Mouse (Mus musculus) spleen, postnatal 36 days (tissue): Measurements from ENCODE around the gene Cdh13.

ENCODE experiments used
- DNase-seq, 2 experiments: peaks; one replicate each; pipeline ENCODE4 v3.0.0; 2022; ENCODE audit warnings: low spot score in 2 of 2, mixed read lengths in 1 of 2

Cdh13 gene

DNA sequence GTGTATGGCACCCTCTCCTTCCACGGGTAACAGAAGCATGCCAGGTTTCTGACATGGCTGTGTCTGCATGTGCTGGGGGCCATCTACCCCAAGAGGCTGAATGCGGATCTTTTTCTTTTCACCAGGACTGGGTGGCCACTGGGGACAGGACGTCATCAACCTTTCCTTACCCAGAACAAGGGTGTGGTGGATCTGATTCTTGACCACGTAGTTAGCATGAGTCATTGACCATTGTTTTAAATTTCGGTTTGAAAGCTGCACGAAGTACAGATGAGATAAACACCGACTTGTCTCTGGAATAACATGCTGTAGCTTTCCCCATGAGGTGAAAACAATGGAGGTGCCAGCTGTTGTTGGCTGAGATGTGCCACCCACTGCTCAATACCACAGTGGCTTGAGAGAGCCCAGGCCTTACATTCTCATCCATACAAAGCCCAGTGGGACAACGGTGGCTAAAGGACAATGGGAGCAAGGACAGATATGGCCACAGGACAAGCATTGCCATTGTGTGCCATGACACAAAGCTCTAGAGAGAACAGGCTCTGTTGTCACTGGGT lies 161.2 kb downstream of the Cdh13 start:
- DNase-seq, result no peak

DNA sequence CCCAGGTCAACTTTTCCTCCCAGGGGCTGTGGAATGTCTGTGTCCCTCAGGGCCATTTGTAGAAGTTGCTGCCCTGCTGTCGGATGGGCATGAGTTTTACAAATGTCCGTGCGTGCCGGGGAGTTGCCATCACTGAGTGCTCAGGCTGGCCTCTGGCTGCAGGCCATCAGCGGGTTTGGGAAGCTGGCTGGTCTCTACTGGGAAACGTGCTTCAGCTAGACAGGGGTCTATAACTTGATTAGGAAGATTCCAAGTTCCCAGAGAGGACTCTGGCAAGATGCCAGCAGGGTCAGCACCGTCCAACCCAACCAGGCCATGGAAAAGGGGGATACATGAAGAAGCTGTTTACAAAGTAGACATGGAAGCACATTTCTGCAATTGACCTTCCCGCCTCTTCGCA lies 163.0 kb downstream of the Cdh13 start:
- DNase-seq, result no peak

DNA sequence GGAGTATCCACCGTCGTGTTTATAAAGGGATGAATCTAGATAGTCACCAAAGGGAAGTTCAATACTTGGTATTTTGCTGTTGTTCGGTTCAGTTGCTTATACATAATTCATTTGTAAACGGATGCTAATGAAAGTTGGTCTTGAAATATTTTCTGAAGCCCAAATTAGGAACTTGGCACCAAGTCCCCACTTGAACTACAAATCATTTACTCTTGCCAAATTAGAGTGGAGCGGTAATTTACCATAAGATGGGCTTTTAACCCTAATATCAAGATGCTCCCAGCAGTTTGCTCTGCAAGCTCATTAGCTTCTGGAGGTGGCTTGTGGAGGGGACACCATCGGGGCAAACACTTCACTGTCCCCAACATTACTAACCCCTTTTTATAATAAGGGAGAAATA lies 164.5 kb downstream of the Cdh13 start:
- DNase-seq, result no peak

DNA sequence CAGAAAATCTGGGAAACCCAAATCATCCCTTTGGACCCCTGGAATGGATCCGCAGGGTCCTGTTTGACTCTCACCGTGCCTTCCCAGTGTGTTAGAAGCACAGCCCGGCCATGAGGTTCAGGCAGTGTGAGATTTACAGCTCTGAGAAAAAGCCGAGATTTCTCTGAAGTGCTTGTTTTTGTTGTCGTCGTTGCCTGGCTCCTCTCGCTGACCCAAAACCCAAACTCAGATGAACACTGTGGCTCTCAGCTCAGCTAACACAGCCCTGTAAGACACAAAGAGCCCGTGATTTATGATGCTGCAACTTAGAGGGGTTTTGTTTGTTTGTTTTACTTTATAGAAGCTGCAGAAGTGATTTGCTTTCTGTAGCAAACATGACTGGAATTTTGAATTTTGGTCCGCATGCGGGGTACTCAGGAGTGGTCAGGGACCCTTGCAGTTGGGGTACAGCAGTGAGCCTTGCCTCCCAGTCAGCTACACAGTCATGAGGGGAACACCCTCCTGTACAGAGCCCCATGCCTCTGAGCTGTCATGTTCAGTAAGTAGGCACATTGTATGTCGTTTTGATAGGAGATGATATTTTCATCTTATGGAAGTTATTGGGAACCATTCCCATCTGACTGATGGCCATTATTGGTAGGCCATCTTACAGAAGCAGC lies 169.0 kb downstream of the Cdh13 start:
- DNase-seq, result no peak

DNA sequence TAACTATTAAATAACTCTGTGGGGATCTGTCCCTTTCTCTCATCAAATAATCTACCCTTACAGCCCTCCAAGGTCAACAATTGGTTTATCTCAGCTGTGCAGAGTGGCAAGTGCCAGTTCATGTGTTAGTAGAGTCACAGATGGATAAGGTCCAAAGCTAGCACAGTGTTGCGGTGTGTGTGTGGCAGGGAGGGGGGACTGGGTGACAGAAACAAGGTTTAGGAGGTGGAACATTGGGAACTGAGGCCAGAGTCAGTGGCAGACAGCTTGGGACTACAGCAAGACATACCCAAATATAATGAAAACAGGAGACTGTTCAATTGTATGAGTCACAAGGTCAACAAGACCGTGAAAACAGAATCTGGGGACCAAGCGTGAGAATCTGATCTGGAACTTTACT lies 171.7 kb downstream of the Cdh13 start:
- DNase-seq, result no peak

DNA sequence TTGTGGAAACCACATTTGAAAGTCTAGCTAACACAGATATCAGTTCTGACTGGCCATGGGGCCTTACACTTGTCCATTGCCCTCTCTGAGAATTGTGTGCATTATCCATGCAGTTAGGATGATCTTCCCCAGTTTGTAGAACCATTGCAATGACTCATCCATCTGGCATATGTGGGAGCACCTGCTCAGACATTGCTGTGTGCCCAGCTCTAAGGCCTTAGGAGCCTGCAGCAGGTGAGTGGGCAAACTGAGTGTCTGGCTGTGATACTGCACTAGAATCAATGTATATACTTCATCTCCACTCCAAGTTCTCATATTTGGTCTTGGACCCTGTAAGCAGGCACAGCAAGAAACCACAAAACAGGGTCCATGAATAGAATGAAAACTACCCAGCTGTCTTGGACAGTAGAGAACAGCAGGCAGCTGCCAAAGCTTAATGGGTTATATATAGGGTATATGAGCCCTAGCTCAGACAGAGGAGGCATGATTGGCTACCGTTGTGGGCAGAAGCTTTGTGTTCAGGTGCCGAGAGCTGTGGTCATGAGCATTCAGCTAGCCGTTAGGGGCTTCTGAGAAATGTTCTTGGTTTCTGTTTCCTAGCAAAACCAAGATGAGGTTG lies 181.9 kb downstream of the Cdh13 start:
- DNase-seq, result no peak

DNA sequence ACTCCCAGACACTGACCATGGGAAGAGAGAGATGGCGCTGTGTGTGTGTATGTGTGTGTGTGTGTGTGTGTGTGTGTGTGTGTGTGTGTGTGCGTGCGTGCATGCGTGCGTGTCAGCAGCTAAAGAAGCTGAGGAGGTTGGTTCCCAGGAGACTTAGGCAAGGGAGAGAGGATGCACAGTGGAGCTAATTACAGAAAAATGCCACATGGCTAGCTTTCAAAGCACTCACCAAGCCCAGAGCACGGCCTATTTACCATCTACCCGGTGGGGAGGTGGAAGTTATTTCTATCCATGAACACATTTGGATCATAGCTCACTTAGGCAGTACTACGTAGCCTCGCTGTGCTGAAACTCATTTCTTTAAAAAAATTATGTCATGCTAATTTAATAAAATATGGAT lies 194.1 kb downstream of the Cdh13 start:
- no peak for DNase-seq

GRCm38 (mm10) chr8:118488735-118489134 lies 205.2 kb downstream of the Cdh13 start:
- no peak for DNase-seq

DNA sequence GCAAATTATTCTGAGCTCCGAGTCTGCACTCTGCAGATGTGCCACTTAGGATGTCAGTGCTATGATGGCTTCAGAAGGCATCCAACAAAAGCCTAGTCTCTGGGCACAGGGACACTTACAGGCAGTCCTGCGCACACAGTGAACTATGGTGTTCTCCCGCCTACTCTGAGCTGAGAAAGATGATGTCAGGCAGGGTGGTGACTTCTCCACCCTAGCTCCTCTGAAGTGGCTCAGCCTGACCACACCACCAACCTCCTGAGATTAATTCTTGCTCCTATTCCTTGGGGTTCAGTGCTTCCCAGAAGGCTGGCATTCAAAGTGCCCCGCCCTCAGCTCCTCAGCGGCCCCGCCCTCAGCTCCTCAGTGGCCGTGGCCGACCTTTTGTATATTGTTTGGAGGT lies 219.0 kb downstream of the Cdh13 start:
- DNase-seq, result no peak

- DNase-seq, result no peak
Observed at GRCm38 (mm10) chr8:118509426-118509825, 225.9 kb downstream of the Cdh13 start.

- no peak for DNase-seq
Observed at GRCm38 (mm10) chr8:118513259-118513658, 229.7 kb downstream of the Cdh13 start.

- DNase-seq, result no peak
Observed at GRCm38 (mm10) chr8:118515616-118516015, 232.1 kb downstream of the Cdh13 start.

DNA sequence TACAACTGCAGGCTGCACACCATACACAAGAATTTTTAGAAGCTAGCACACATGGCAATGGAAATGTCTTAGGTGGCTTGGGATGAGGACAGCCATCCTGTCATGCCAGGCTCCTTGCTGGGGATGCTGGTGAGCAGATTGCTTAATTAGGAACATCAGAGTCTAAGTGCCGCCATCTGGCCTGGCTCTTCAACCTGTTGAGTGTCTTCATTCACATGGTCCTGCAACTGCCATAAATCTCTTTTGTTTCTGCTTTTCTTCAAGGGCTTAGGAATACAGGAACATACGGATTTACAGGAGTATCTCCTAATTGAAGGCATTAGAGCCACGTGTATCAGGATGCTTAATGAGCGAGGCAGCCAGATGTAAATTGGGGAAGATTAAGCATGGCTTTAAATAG lies 233.5 kb downstream of the Cdh13 start:
- no peak for DNase-seq

DNA sequence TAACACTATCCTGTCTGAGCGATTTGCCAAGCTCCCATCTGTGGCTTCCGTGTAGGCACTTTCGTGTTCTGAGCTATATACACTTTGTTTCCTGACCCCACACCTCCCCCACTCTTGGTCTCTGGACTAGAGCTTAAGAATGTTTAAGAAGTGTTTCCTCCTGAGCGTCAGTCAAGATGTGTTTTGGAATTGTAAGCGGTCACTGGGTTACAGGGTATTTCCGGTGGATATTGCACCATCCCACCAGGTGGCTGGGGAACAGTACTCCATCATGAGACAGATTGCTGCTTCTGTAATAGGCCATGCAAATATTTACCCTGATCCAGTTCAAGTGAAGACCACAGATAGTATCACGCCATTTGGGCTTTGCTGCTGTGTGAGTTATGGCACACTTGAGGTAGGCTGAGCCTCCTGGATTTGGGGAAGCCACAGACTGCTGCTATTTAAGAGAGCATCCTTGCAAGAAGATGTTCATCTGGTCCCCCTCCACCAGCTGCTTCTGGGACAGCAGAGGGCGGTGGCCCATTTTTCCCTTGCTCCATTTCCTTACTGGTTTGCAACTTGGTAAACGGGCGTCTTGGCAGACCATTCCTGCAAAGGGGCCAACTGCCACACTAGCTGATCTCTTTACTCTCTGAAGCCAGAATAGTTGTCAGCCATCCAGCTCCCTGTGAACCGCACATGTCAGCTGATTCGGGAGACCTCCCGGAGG lies 234.7 kb downstream of the Cdh13 start:
- no peak for DNase-seq

GRCm38 (mm10) chr8:118518742-118519102 lies 235.2 kb downstream of the Cdh13 start:
- DNase-seq, result no peak

- no peak for DNase-seq
Observed at GRCm38 (mm10) chr8:118523922-118524321, 240.4 kb downstream of the Cdh13 start.

GRCm38 (mm10) chr8:118538816-118539558 lies 255.5 kb downstream of the Cdh13 start:
- DNase-seq, result no peak

DNA sequence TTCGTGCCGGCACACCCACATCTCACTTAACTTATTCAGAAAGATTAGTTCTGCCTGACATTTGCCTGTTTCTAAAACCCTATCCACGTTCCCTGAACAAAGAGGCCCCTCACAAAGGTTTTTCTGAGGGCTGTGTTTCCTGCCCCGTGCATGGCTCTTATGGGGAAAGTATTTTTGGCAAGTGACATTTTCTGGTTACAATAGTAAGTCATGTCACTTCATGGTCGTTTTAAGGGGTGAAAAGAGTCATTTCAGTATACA lies 256.0 kb downstream of the Cdh13 start:
- no peak for DNase-seq

DNA sequence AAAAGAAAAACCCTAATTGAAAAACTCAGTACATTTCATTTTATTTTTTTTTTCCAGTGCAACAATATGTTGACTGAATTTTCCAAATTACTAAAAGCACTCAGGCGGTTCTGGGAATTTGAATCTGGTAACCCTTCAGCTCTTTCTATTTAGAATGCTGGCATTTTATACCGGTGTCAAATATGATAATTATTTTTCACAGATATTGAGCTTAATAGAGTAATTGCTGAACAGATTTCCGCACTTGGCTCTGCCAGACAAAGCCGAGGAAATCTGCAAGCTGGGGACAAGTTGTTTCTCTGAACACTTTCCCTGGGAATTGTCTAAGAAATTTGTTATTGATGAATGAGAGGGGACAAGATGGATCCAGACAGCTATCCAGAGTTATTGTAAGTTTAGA lies 256.4 kb downstream of the Cdh13 start:
- DNase-seq, result no peak

DNA sequence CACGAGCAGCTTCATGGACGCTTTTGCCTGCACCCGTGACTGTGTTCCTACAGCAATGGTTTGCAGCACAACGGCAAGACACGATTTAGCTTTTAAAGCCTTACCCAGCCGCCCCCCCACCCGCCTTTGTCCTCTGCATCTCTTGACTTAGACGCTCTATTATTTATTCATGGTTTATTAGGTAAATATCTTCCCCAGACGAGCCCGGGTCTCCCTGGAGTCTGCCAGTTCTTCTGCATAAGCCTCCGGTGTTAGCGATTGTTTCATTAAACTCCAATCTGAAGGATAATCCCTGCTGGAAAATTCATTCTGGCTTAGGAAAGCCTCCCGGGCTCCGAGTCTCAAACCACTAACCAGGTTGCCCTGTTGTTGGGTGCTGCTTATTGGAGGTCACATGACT lies 268.9 kb downstream of the Cdh13 start:
- DNase-seq, result no peak

DNA sequence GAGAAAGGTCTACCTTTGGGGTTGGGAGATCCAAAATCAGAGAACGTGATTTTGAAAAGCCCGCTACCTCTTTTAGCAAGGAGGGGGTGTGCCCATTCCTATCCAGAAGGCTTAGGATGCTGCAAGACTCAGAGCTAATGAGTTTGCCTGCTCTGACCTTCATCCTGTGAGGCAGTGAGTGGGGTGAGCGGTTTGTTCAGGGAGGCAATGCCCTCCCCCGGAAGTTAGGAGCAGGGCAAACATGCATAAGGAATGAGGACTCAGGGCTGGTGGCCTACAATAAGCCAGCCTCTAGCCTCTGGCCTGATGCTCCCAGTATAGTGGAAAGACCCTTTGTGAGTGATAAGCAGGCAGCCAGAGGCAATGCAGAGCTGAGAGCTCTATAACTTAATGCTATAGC lies 269.3 kb downstream of the Cdh13 start:
- DNase-seq, result no peak

DNA sequence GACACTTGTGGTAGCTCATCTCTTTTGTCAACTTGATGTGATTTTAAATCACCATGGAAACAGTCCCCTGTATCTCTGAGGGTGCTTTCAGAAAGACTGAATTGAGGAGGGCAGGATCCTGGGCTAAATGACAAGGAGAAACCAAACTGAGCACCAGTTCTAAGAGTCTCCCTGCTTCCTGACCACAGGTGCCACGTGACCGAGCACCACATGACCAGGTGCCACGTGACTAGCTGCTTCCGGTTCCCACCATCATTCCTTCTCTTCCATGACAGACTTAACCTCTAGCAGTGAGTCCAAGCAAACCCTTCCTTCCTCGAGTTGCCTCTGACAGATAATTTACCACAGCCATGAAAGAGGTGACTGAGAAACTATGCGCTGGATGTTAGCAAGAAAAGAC lies 280.5 kb downstream of the Cdh13 start:
- no peak for DNase-seq

GRCm38 (mm10) chr8:118565186-118565585 lies 281.7 kb downstream of the Cdh13 start:
- no peak for DNase-seq
